Mouse (Mus musculus) cerebellum, postnatal 36 days (tissue): ENCODE measurements at regions not wholly inside any gene's neighbourhood (a gene's known extent, or its start where the extent isn't known, plus 50 kb on each side); places are given as distances from the start of the nearest gene placed in this dataset.

Experiments used
- DNase-seq, 2 experiments: peaks; one replicate each; pipeline ENCODE4 v3.0.0; 2021 to 2022; ENCODE audit warnings: mixed read lengths in 2 of 2

DNA sequence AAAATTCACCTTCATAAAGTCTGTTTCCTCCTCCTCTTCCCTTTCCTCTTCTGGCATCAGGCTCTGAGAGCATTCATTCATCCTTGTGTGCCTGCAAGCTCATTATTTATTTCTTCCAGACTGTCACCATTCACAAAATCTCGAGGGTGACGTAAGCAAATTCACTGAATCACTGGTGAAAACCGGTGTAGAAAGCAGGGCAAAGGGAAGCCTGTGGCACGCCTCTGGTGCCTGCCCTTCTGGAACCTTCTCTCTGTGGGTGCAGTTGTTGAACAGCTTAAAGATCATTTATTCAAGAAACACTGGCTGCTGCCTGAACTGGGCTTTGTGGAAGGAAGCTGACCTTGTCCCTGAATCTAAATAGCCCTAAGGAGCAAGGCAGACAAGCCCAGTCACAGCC lies 177.0 kb downstream of the Slc38a4 start:
- DNase-seq: no peak

DNA sequence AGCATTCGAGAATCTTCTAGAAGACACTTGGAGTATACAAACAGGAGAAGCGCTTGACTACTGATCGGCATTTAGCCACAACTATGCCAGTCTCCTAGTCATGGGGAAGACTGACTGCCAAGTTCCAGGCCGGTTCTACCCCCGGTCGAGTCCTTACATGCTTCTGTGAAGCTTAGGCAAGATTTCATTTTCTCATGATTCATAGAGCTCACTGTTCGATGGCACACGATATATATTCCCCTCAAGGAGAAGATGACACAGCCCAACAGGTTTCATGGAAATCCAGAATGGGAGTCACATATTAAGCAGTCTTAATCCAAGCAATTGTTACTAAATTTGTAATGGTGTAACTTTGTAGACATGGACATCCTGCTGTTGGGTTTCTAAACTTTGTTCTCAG lies 177.8 kb downstream of the Slc38a4 start:
- no peak for DNase-seq

GRCm38 (mm10) chr15:96877271-96877670 lies 177.7 kb upstream of the Slc38a2 start:
- no peak for DNase-seq

DNA sequence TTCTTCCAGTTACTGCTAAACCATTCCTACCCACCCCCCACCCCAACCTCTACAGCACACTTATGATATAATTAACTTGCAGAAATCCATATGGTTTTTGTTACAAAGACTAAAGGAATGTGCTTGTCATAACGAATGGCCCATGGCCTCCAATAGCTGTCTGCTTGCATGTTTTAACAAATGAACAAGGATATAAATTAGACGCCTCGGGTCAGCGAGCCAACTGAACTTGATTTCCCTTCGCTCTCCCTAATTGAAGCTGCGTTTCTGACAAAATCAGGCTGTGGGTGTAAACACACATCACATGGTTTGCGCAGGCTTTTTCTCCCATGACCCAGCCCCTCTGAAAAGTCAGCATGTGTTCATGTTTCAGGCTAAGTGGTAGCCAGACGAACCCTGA lies 174.6 kb upstream of the Slc38a2 start:
- DNase-seq: no peak

DNA sequence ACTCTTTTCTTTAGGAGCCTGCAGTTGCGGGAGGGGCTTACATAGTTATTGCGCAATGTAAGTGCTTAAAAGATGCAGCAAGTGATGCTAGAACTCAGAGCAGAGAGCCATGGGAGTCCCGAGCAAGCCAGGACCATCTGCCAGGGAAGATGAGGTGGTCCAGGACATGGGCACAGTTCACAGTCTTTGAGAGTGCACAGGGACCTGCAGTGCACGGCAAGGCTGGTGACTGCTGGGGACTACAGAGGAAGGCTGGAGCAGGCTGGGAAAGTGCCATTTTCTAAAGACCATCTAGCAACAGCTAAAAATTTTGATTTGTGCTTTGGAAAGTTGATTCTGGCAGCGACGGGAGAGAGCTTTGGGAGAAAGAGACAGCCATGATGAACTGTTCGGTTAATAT lies 174.0 kb upstream of the Slc38a2 start:
- DNase-seq: no peak

DNA sequence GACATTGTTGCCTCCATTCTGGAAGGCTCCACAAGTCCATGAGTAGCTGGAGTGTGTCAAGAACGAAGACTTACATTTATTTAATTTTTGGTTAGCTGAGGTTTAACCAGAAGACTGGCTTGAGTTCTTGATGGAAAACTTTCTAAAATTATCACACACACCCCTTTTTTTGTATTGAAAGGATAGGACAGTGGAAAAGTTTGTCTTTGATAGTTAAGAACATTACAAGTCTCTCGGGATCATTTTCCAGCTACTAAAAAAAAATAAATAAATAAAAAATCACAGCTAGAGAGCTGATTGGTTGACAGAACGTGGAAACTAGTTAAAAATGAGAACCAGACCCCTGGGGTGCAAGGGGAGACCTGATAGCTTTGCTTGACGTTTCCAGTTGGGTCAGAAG lies 173.6 kb upstream of the Slc38a2 start:
- DNase-seq: no peak

GRCm38 (mm10) chr15:96867701-96868100 lies 168.2 kb upstream of the Slc38a2 start:
- no peak for DNase-seq

DNA sequence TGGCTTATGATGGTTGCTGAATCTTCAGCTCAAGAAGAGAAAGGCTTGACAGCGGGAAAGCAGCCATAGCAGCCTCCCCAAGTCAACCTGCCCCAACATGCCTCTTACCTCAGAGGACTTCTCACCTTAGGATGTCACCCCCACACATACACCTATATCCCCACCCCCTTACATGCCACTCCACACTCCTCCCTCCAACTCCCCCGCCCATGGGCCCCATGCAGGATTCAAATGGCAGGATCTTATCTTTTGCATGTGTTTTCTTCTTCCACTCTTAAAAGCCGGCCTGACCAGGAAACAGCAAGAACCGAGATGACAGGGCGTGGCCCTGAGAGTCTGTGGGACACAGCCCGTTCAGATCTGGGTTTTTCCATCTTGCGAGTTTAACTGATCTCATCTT lies 166.4 kb upstream of the Slc38a2 start:
- DNase-seq: no peak

- no peak for DNase-seq
Observed at GRCm38 (mm10) chr15:96857709-96858108, 158.2 kb upstream of the Slc38a2 start.

DNA sequence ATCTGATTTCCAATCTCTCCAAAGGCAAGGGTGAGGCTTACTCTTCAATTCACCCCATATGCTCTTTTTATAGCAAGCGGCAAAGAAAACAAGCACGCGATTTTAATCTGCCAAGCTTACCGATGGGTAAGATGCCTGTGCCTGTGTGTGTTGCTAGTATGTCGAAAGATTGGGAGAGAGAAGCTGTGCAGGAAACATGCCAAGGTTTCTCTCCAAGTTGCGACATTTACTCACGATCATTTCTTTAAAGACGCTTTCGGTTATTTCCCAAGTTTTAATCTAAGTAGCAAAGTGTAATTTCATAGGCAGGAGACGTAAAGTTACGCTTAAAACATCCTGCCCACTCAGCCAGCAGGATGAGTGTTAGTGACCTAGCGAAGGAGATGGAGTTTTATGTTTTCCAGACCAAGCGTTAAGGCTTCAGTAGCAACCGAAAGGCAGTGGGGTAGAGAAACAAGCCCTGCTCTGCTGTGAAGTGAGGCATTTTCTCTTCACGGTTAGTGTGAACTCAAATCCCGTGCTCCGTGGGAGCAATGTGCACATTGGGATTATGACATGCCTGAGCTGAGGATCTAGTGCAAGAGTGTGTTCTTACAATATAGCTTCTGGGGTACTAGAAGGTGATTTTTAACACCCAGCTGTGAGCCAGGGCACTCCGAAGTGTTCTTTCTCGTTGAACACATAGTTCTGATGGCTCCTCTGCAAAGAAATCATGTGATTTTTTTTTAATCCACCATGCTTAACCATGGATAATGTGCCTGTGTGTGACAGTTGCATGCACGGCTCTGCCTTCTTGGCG lies 152.6 kb upstream of the Slc38a2 start:
- no peak for DNase-seq

GRCm38 (mm10) chr15:96848150-96848549 lies 148.6 kb upstream of the Slc38a2 start:
- no peak for DNase-seq

GRCm38 (mm10) chr15:96845221-96845620 lies 145.7 kb upstream of the Slc38a2 start:
- DNase-seq: no peak

- no peak for DNase-seq
Observed at GRCm38 (mm10) chr15:96844290-96844689, 144.8 kb upstream of the Slc38a2 start.

GRCm38 (mm10) chr15:96843589-96843988 lies 144.1 kb upstream of the Slc38a2 start:
- DNase-seq: no peak

DNA sequence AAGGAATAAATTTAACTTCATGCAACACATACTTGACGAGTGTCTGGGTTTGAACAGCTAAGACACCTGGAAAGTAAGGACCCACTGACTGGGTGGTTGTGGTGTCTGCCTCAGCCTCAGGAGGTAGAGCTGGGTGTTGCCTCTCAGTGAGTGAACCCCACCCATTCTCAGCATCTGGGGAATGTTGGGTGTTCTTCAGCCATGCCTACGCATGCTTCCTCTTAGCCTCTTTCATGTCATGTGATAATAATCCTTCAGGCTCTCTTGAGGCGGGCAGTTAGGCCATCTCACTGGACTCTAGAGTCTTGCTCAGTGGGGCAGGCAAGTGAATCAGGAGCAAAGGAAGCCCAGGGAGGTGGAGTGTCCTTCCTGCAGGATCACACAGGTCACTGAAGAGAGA lies 143.4 kb upstream of the Slc38a2 start:
- DNase-seq: no peak

- DNase-seq: no peak
Observed at GRCm38 (mm10) chr15:96836670-96837069, 137.1 kb upstream of the Slc38a2 start.

DNA sequence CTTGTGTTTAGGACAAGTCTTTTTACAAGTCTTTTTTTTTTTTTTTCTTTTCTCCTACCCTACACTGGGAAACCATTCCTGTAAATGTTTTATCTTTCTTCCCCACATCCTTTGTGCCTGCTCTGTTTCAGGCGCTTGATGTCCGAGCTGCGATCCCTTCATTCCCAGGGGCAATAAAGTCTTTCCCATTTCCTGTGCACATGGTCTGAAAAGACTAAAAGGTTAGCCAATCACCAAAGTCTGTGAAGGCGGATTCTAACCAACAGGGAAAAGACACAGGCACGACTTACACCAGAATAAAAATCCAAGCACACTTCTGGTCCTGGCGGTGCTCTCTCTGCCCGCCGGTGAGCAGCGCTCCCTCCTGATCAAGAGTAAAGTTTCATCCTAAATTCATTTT lies 135.3 kb upstream of the Slc38a2 start:
- DNase-seq: no peak

DNA sequence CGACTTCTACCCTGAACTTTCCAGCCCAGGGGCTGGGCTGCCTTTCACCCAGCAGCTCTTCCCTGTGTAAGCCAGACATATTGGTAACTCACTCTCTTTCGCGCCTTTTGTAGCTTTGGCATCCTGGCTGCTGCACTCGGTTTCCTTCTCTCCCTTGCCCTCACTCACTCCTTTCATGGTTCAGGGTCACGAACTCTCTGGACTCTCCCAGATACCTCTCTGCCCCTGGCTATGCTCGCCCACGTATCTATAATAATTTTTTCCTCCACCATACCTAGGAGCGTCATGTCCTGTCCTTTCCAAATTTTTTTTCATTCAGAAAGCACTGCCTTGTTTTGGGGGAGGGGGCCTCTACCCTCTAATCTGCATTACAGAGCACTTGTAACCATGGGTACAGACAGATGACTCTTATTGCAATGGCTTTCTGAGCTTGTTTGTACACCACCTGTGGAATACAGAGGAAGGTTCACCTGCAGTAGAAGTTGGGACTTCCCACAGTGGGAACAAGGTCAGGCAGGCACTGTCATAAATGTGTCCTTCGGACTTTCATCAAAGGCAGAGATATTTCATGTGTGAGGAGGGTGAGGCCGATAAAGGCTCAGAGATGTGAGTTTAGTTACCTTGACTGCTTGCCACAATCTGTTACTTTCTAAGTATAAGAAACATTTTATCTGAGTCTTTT lies 134.8 kb upstream of the Slc38a2 start:
- DNase-seq: no peak

DNA sequence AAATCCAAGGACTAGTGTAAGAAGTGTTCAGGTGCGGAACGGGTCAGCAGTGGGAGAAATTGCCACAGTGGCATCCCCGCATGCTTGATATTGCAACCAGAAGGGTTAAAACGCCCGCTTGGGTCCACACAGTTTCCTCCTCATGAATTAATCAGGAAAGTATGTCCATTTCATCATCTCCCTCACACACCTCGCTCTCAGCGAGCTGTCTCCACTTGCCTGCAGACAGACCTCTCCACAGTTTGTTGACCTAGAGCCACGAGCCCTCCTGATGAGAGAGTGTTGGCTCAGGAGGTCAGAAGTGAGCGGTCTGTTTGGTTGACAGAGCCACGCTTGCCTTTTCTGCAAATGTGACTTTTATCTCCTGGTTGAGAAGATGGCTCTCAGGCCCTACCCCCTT lies 132.9 kb upstream of the Slc38a2 start:
- no peak for DNase-seq

DNA sequence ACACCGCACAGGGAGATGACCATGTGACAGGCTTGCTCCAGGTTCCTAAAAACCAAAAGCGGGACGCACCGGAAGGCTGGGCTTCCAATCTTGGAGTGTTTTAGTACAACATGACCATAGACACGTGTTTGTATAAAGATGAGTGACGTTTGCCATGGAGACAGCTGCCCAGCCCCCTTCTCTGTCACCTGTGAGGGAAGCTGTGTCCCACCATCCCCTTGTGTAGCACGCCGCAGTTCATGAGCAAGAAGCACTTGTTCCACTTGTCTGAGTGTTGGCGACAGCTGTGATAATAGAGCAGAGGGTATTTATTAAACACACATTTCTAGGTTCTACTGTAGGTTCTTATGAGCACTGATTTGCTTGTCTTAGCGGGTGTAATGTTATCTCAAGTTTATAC lies 131.7 kb upstream of the Slc38a2 start:
- no peak for DNase-seq

GRCm38 (mm10) chr15:96830578-96830977 lies 131.0 kb upstream of the Slc38a2 start:
- DNase-seq: no peak

- DNase-seq: no peak
Observed at GRCm38 (mm10) chr15:96829941-96830340, 130.4 kb upstream of the Slc38a2 start.

- DNase-seq: no peak
Observed at GRCm38 (mm10) chr15:96828681-96829080, 129.2 kb upstream of the Slc38a2 start.

DNA sequence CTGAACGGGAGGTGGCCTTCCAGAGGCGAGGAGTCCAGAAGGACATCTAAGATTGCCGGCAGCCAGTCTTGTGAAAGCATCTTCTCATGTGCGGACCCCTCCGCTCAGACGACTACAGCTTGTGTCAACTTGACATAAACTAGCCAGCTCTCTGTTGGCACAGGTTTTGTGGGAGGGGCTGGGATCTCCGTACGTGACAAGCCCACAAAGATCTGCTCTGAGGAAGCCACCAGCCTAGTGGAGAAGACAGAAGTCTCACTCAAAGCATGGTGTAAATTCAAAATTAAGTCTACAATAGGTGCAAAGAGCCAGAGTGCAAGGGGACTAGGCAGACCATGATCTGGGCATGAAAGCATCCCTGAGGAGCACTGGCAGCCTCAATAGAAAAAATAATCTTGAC lies 128.4 kb upstream of the Slc38a2 start:
- DNase-seq: no peak

DNA sequence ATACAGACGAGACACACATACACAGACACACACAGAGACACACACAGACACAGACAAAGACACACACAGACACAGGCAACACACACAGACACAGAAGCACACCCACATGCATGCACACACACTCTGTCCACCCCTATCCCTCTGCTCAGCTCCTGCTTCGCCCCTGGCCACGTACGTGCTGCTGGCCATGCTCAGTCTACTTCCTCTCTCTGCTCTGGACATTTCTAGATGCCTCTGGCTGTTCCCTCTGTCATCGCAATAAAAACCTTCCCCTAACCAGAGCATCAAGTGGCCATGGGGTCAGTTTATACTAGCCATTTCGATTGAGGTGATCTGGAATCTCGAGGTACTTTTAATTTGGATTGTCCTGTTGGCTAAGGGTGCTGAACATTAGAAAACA lies 118.9 kb upstream of the Slc38a2 start:
- DNase-seq: no peak
